Mouse (Mus musculus): ENCODE measurements around the gene Coq10b.
A peak's percentile ranks its signal among the peaks of the same experiment; 100 is the strongest.
"Not testable (repeated sequence)": the region's sequence is repeated elsewhere in the genome, so short reads cannot be mapped to it uniquely, and the experiment has no call there.

Coq10b gene

DNA sequence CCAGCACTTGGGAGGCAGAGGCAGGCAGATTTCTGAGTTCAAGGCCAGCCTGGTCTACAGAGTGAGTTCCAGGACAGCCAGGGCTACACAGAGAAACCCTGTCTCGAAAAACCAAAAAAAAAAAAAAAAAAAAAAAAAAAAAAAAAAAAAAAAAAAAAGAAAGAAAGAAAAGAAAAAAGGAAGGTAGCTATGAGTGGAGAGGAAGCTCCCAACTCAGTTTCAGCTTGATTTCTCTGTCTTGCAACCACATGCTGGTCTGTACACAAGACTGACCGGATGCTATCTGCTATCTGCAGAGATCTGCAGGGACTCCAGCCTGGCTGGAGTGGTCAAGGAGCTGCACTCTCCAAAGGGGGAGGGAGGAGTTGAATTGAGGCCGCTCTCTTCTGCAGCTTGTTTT lies 5.8 kb downstream of the Coq10b start:
- not testable (repeated sequence) for DNase-seq

DNA sequence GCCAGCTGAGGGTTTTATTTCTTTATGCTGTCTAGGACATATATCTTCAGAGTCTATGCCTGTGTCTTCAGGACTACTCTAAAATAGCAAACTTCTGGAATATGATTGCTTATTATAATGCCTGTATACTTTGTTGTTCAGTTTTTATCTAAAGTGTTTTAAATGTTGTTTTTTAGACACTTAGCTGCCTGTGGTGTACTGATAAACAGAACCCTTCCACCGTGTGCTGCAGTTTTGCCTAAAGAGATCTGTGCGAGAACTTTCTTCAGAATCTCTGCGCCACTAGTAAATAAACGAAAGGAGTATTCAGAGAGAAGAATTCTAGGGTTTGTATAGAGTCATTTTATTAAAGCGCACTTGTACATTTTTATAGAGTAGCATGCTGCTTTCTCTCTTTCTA lies 8.5 kb downstream of the Coq10b start:
- DNase-seq, result no peak

DNA sequence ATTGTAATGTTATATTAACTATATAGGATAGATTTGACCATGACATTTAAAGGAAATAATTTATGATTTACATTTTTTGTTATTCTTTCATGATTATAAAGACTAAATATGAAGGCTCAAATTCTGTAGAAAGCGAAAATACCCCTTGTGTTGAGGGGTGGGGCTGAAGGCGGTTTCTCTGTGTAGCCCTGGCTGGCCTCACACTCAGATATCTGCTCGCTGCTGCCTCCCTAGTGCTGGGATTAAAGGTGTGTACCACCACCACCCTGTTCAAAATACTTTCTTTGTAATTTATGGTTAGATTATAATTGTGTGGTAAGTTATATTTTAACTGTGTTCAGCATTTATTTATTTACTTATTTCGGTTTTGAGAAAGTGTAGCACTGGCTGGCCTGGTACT lies 9.2 kb downstream of the Coq10b start:
- peak; percentile 33 for DNase-seq

DNA sequence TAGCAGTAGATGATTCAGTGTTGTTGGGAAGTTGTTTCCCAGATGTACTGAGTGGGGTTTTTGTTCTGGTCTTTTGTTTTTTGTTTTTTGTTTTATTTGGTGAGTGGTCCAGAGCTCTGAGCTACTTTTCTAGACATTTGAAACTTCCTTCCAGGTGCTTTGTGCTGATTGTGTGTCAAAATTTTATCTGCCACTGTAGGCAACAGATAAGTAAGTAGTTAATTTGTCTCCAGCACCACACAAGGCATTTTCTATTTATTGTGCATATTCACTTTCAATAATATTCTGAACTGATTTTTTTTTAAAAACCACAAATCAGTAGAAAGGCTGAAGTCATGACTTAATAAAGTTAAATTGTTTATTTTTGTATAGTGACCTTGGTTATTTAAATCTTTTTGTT lies 19.8 kb downstream of the Coq10b start:
- DNase-seq, result not testable (repeated sequence)

DNA sequence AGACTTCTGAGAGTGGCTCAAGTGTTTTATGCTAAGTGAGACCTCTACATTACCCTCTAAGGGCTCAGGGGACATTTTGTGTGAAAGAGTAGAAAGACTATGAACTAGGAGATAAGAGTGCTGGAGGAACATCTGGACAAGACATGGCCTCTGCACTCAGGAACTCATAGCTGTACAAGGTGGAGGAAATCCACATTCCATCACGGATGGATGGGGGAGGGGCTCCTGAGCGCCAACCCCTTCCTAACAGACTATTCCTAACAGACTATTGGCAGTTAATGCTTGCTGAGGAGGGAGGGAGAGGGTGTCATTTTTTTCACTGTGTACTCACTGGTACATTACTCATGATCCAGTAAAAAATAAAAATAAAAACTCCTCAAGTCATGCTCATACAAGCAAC lies 22.2 kb downstream of the Coq10b start:
- DNase-seq, result no peak

DNA sequence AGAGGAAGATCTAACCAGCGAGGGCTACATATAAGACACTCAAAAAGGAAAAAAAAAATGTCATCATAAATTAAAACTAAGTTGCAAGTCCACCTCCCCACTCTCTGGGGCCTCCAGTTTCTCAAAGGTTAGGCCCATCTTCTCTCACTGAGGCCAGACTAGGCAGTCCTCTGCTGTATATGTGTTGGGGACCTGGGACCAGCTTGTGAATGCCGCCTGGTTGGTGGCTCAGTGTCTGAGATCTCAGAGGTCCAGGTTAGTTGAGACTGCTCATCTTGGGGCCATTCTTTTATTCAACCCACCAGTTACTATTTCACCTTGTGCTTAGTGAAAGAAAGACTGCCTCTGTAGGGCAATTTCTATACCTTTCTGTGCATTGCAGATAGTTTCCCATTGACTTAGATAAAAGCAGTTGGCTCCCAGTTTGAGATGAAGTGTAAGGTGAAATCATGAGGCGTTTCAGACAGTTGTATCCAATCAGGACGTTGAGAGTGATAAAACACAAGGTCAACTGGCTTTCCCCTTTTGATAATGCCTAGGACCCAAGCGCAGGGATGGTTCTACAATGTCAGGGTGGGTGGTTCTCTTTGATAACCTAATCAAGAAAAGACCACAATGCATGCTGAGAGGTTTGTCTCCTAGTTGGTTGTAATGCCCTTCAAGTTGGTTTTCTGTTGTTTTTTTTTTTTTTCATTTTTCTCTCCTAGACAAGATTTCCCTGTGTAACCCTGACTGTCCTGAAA lies 23.3 kb downstream of the Coq10b start:
- peak; percentile 49 for DNase-seq

DNA sequence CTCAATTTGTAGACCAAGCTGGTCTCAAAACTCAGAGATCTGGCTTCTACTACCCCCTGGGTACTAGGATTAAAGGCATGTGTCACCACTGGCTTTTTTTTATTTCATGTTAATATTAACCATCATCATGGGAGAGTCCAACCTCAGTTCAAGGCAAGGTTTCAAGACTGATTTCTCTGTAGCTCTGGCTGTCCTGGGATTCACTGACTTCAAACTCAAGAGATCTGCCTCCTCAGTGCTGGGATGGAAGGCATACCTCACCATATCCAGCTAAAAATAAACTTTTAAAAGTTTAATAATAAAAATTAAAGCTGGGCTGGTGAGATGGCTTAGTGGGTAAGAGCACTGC lies 23.8 kb downstream of the Coq10b start:
- no peak for DNase-seq

DNA sequence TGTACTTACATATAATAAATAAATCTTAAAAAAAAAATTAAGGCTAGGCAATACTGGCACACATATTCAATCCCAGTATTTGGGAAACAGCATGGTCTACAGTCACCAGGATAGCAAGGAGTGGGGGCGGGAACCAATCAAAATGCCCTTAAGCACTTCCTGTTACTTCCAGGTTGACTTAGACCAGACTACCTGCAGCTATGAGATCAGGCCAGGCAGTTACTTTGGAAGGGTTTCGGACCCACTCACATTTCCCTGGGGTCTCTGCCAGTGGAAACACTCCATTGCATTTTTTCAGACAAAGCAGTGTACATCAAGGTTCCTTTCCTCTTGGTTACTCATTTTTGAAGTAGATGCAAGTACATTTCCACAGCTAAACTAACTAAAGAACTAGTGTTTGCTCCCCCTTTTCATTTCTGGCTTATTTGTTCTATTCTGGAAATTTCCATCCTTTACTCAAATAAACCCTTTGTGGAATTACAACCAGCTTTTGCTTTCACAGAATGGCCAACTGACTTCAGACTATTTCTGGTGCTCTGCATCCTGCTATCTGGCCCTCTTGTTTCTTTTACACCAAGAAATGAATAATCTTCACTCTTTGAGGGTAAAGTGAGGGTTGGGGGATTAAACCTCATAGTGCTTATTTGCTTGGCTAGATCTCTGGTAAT lies 24.4 kb downstream of the Coq10b start:
- DNase-seq, result no peak

DNA sequence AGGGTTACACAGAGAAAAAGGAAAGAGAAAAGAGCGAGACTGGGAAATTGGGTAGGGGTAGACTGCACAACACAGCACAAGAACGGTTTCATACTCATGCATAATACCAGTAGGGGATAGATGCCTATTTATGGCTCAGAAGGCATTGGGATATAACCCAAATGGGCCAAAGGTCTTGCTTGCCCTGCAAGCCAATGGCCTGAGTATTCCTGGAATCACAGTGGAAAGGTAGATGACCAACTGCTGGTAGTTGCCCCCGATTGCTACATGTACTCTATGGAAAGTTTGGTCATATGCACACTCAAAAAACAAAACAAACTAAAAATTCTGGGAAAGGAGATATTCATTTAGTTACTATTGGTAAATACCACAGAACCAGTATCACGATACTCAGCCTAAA lies 27.1 kb downstream of the Coq10b start:
- no peak for DNase-seq

DNA sequence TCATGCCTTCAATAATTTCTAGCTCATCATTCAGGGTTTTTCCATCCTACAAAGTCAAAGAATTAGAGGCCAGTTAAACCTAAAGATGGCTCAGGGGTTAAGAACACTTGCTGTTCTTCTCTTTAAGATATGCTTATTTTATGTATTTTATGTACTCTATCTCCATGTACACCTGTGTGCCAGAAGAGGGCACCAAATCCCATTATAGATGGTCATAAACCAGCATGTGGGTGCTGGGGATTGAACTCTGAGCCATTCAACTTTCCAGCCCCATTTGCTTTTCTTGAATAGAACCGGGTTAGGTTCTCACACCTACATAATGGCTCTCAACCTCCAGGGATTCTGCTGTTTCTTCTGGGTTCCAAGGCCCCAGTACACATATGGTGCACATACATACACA lies 29.5 kb downstream of the Coq10b start:
- DNase-seq, result no peak

DNA sequence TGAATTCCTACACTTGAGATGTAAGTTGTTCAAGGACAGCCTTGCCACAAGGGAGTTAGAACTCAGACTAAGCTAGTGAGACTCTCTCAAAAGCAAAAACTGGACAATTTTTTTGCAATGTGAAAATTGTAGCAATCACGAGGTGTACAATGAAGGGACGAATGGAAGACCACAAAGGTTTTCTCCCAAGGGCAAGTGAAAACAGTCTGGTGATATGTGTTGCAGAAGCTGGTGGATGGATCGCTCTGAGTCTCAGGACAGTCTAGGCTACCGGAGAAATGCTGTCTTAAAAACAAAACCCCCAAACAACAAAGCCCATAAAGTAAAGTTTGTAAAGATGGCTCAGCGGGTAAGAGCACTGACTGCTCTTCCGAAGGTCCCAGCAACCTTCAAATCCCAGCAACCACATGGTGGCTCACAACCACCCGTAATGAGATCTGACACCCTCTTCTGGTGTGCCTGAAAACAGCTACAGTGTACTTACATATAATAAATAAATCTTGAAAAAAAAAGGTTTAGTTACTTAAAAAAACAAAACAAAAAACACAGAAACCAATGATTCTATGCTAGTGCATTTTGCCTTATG lies 33.3 kb downstream of the Coq10b start:
- no peak for DNase-seq

DNA sequence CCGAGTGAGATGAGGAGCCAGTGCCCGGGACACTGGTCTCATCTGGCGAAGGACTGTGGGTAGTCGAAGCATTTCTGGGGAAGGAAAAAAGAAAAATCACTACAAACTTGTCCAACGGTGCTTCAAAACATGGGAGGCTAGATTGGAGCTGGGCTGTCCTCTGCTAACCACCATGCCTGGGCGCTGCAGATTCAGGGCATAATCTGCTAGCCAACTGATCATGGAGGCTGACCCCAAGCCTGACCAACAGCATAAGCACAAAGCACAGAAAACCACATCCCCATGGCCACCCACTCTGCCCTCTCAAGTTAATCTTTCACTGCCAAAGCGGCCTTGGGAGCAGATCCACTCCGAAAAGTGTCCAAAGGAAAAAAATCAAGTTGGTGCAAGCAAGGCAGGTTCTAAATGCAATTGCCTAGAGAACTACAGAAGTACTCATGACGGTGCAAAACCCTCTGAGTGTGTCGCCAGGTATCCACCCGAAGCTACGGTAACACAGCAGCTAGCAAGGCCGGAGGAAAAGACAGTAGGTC lies 34.4 kb downstream of the Coq10b start:
- DNase-seq, result peak; percentile 35

DNA sequence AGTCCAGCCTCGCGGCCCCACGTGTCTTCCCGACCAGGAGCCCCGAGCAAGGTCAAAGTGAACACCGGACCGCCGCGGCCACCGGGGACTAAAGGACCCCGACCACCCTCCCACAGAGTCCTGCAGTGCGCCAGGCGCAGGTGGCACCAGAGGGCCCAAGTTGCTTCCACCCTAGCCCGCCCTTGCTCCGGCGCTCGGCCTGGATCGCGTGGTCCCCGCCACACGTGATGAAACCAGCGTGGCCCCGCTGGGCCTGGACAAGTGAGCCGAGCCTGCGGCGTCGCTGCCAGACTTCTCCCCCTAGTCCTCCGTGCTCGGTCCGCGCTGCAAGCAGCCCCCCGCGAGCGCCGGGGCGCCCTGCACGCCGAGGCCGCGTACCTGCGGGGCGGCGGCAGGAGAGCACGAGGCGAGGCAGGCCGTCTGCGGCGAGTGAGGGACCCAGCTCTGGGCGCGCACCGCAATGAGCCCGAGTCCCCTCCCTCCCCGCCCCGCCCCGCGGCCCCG lies 34.9 kb downstream of the Coq10b start:
- DNase-seq, result no peak

DNA sequence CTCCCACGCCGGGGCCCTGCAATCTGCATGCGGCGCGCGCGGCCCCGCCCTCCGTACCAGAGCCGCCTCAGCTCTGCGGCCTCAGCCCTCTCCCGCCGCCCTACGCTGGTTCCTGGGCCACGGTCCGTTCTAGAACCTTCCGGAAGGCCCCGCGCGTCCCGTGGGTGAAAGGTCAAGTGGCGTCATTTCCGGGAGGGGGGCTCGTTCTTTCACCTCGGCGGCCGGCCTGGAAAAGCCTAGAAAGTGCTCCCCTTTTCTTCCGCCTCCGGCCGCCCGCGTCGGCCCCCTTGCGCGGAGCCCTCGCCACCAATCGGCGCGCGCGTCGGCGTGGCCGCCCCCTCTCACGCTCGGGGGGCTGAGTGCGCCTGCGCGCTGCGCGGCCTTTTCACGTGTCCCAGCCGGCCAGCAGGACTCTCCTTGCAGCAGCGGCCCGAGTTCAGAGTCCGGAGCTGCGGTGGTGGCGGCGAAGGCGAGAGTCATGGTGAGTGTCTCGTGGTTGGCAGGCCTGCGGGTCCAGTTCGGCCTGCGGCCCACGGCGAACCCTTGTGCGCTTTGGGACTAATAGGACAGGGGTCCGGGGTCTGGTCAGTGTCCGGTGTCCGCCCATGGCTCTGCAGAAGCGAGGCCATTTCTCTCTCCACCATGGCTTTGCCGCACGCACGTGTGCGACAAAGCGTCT lies 35.5 kb downstream of the Coq10b start, which contains the start of the genes Hspe1 and Hspd1:
TSS of gene Hspe1 (plus strand) at position 201 of the 679 bp plus-strand sequence.
TSS of gene Hspd1 (minus strand) at position 312 of the 679 bp plus-strand sequence.
- peak; percentile 96 for DNase-seq

DNA sequence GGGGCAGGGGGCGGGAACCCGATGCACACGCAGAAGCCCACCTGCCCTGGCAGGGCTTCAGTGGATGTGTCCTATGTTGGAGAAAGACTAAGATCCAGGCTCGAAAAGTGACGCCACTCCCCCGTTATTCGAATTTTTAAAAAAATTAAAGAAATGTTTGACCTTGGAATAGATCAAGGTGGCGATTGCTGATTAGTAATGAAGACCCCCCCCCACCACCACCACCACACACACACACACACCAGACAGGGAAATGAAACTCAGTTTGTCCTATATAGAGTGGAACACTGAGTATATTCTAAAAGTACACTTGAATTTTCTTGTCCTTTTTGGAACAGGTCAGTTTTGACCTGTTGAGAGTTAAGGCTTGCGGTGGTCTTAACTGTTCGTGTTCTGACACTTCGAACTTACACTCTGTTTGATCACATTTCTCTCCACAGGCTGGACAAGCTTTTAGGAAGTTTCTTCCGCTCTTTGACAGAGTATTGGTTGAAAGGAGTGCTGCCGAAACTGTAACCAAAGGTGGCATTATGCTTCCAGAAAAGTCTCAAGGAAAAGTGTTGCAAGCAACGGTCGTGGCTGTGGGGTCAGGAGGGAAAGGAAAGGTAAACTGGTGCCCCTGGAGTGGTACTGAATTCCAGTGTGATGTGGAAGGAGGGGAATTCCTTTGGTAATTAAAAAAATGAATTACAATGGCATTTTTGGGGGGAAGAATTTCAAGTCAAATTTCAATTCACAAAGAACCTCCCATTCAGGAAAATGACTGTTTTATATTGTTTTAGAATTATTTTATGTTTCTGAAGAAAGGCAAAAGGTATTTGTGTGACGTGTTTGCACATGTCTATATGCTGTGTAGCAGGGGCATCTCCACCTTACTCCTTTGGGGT lies 36.3 kb downstream of the Coq10b start:
- no peak for DNase-seq

DNA sequence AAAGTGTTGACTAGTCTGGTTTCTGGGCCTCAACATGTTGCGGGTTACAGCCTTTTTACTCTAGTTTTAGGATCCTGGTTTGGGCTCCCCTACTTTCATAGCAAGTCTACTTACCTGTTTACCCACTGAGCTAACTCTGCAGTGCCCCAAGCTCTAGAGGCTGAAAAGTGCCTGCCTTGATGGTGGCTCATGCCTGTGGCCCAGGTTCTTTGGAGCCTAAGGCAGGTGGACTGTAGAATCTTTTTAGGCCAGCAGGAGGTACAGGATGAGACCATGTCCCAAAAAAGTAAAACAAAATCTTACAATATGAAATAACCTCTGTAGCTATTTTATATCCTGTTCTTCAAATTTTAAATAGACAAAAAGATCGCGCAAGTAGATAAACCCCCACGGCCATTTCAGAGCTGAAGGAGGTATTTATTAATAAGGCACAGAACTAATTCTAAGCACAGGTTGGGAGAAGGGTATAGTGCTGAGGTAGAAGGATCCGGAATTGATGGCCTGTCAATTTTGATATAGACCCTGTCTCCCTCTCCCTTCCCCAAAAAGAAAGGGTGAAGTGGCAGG lies 37.0 kb downstream of the Coq10b start:
- DNase-seq, result no peak

DNA sequence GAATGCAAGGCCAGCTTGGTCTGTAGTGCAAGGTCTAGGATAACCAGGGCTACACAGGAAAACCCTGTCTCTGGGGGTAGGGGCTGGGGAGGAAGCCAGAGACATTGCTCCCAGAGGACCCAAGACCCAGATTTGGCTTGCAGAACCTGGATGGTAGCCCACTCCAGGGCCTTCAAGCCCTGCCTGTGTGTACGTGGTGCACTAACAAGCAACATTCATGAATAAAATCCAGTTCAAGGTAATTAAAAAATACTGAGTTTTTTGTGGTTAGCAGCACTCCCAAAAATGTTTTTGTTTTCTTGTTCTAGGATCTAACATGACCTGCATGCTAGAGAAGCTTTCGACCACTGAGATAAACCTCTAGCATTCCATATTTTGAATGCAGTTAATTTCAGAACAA lies 39.5 kb downstream of the Coq10b start:
- DNase-seq, result no peak

DNA sequence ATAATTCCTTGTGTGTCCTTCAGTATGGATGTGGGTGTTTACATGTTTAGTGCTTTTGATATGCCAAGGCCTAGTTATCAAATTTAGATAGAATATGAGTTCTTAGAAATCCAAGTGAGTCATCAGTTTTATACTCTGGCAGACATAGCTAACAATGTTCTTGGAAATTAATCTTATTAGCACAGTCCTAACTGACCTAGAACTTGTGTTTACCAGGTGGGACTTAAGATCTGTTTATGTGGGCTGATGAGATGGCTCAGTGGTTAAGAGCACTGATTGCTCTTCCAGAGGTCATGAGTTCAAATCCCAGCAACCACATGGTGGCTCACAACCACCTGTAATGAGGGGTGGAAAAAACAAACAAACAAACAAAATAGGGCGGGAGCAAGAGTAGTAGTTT lies 39.9 kb downstream of the Coq10b start:
- no peak for DNase-seq

DNA sequence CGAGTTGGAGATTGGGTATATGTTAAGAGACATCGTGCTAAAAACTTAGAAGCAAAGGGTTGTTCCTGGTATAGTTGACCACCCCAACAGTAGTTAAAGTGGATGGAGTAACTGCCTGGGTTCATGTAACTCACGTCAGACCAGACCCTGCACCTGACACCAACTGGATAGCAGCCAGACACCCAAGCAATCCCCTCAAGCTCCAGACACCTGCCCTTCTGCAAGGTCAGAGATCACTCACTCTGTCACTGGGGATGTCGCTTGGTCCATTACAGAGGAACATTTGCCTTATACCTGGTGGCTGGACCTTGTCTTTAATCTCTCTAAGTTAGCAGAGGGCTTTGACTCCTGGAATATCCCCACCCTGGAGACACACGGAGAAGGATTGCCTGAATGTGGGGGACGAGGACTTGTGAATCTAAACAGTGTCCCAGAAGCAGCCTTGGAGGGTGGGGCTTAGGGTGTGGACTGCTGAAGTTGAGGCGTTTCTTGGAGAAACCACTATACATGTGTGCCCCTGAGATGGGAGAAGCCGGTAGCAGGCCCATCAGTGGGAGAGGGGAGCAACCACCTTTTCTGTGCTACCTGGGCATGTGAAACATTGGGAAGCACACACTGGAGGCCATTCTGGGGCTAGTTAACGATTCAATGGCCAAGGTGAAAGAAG lies 54.5 kb downstream of the Coq10b start:
- peak; percentile 53 for DNase-seq

DNA sequence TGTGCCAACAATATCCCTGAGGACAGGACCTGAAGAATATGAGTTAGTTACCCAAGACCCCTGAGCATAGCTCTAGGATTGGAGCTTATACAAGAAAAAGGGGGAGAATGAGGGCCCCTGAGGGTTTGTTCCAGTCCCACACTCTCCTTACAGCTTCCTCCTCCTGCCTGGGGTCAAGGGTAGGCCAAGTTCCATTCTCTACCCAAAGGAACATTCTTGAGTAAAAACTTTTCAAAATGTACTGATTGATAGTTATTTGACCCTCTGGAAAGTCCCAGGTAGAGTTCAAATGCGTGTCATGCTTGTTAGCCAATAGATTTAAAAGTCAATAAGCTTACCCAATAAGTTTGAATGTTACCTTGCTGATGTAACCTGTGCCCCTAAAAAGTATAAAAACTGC lies 55.1 kb downstream of the Coq10b start:
- no peak for DNase-seq

DNA sequence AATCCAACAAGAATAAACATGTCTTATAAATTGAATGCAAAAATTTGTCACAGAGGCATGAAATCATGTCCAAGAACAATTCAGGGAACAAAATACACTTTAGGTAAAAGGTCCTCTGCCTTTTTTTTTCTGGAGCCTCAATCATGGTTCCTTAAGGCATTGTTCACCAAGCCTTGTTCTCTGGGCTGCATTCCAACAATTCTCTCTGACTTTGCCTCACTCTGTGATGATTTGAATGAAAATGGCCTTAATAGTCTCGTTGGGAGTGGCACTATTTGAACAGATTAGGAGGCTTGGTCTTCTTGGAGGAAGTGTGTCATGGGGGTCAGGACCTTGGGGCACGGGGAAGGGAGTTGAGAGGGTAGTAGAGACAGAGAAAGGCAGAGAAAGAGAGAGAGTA lies 55.9 kb downstream of the Coq10b start:
- DNase-seq, result no peak

Data from liver (tissue).